ENCODE assay signal across 9 mouse cellular contexts in genomic region chr1:90838657-90839056, GRCm38 (mm10). TPM values are rescaled to one million over a fixed set of nuclear protein-coding genes. Genes with fewer than 3 reads are reported as not detected.
DNase-seq lines count a peak whose midpoint lies in the region; ATAC-seq lines count a peak whose summit lies in the region.
"Had no signal": no experiment of that assay in that cellular context is flagged by ENCODE, and none has a peak within 500 bp of the region (broad histone marks: within the 10 kb centered on the region; RNA-seq: fewer than 3 reads in every experiment).

No protein-coding gene starts in this region.

- H3K4me3 ChIP-seq in liver, embryonic 11.5 days (ENCODE audit: low read depth, low read length) = no peak overlapping the region
- H3K4me3 ChIP-seq in hindbrain, embryonic 11.5 days (ENCODE audit: low read depth, low read length) = no peak overlapping the region

- peak; percentile 17 to 27 for DNase-seq in lung, adult 18-20 months
- DNase-seq in lung, postnatal 25 days (ENCODE audit: low spot score) = no peak
- DNase-seq in gastrocnemius, adult 18-20 months (ENCODE audit: low spot score) = peak; percentile 80
- DNase-seq in heart, postnatal 14 days = peak; percentile 33 to 56
- DNase-seq in skeletal muscle tissue, adult 2 months (ENCODE audit: low read depth, low spot score) = peak; percentile 84
- DNase-seq in liver, embryonic 11.5 days (ENCODE audit: low spot score) = no peak
- DNase-seq in hindbrain, embryonic 11.5 days (ENCODE audit: low spot score) = no peak
- no peak for DNase-seq in thymus, postnatal 25 days

- no peaks in the 10 kb centered on the region for H3K36me3 ChIP-seq in liver, embryonic 11.5 days (ENCODE audit: control insufficient read depth, insufficient read depth, low read length)
- no peaks in the 10 kb centered on the region for H3K36me3 ChIP-seq in hindbrain, embryonic 11.5 days (ENCODE audit: control insufficient read depth, insufficient read depth, low read length)

- intact Hi-C loops in heart, postnatal 14 days (cut with DNase I) = no loop called here

- H3K4me1 ChIP-seq in liver, embryonic 11.5 days (replicated peaks; ENCODE audit: control insufficient read depth, insufficient read depth, low read length) = no peaks in the 10 kb centered on the region
- H3K4me1 ChIP-seq in hindbrain, embryonic 11.5 days (replicated peaks; ENCODE audit: control insufficient read depth, insufficient read depth, low read length) = no peaks in the 10 kb centered on the region

- 67% methylated on average over 4 of the region's 4 CpGs for WGBS in liver, embryonic 11.5 days
- 85% methylated on average over 4 of the region's 4 CpGs for WGBS in hindbrain, embryonic 11.5 days

- no peak overlapping the region for H3K9ac ChIP-seq in liver, embryonic 11.5 days (ENCODE audit: low read depth, low read length)
- no peak overlapping the region for H3K9ac ChIP-seq in hindbrain, embryonic 11.5 days (ENCODE audit: low read depth, low read length)

- no peaks in the 10 kb centered on the region for H3K9me3 ChIP-seq in liver, embryonic 11.5 days (ENCODE audit: control insufficient read depth, low read length)
- H3K9me3 ChIP-seq in hindbrain, embryonic 11.5 days (ENCODE audit: control insufficient read depth, low read length) = no peaks in the 10 kb centered on the region

- ATAC-seq in liver, embryonic 11.5 days (replicated peaks; ENCODE audit: low FRiP score) = no peak
- no peak for ATAC-seq in hindbrain, embryonic 11.5 days (ENCODE audit: low FRiP score)

- H3K27ac ChIP-seq in liver, embryonic 11.5 days (ENCODE audit: low read depth, low read length) = no peak overlapping the region
- H3K27ac ChIP-seq in hindbrain, embryonic 11.5 days (ENCODE audit: low read depth, low read length) = no peak overlapping the region

- no peak overlapping the region for H3K4me2 ChIP-seq in liver, embryonic 11.5 days
- H3K4me2 ChIP-seq in hindbrain, embryonic 11.5 days (replicated peaks; ENCODE audit: low read depth, low read length) = no peak overlapping the region

- H3K27me3 ChIP-seq in liver, embryonic 11.5 days (replicated peaks; ENCODE audit: control insufficient read depth, insufficient read depth, low read length) = no peaks in the 10 kb centered on the region
- no peaks in the 10 kb centered on the region for H3K27me3 ChIP-seq in hindbrain, embryonic 11.5 days (ENCODE audit: control insufficient read depth, insufficient read depth, low read length)

RNA-seq across cellular contexts. Expression of gene Col6a3, which starts 5.1 kb away (rescaled TPM):
- 10 to 100 TPM; 24.8 to 30.5 TPM for total RNA-seq in gastrocnemius, adult 18-20 months (2021)
- total RNA-seq in heart, postnatal 14 days (2021) = 100 to 1,000 TPM in 1 of 2 experiments, 10 to 100 TPM in 1; 90.3 to 105 TPM
- 13.1 and 13.7 TPM in 2 replicates for polyA plus RNA-seq in liver, embryonic 11.5 days (2014; fragmentation: Nextera tagmentation; extraction: Ambion mirVana)
- polyA plus RNA-seq in hindbrain, embryonic 11.5 days (2014; fragmentation: Nextera tagmentation; extraction: Ambion mirVana) = 9.2 and 12.5 TPM in 2 replicates
- total RNA-seq: megakaryocyte-erythroid progenitor cell, adult 5-6 weeks had no signal

Comparison
In these comparisons a context has a peak if more than half of its experiments do, and no peak if none do; other contexts are left out.
1. DNase-seq: peak in lung, adult 18-20 months (2 of 2), gastrocnemius, adult 18-20 months (single experiment), heart, postnatal 14 days (2 of 2) and skeletal muscle tissue, adult 2 months (single experiment); none in lung, postnatal 25 days (single experiment), liver, embryonic 11.5 days (single experiment), hindbrain, embryonic 11.5 days (single experiment) and thymus, postnatal 25 days (single experiment).